Mouse (Mus musculus) heart, embryonic 14.5 days (tissue): ENCODE results near the gene Slc35a1. TPM values are rescaled to one million over a fixed set of nuclear protein-coding genes. Genes with fewer than 3 reads are reported as not detected.

Experiments used
- polyA plus RNA-seq: library from polyadenylated mRNA; unstranded; fragments of >200 nt; fragmentation: Nextera tagmentation; extraction: Ambion mirVana; gene quantifications from 2 replicates; pipeline ENCODE4 v1.2.1, GENCODE M21; 2014

Slc35a1 gene
- polyA plus RNA-seq, 1 experiment from 2014 or later, result 55.7 TPM

Other genes starting within 250 kb of the Slc35a1 start
- 44.6 and 45.1 TPM in 2 replicates for gene Akirin2, start 136.5 kb downstream of the Slc35a1 start, polyA plus RNA-seq
- 70.6 and 75.6 TPM in 2 replicates for gene Orc3, start 72.5 kb downstream of the Slc35a1 start, polyA plus RNA-seq
- 47.3 and 48.0 TPM in 2 replicates for gene Rars2, start 72.5 kb downstream of the Slc35a1 start, polyA plus RNA-seq
- 0.38 TPM in 1 of 2 replicates, not detected in the other for gene Cfap206, start 42.8 kb upstream of the Slc35a1 start, polyA plus RNA-seq
- not detected in 2 replicates for gene Gm136, start 68.8 kb upstream of the Slc35a1 start, polyA plus RNA-seq
- gene Smim8, start 91.0 kb upstream of the Slc35a1 start, polyA plus RNA-seq, result 68.0 and 84.5 TPM in 2 replicates
- 17.8 and 18.7 TPM in 2 replicates for gene Zfp292, start 195.5 kb upstream of the Slc35a1 start, polyA plus RNA-seq
- gene Cga, start 206.3 kb upstream of the Slc35a1 start, polyA plus RNA-seq, result not detected in 2 replicates